Mouse (Mus musculus) right cerebral cortex, postnatal 10 days (tissue): ENCODE measurements around the gene Cdt1.
"Not testable (repeated sequence)": the region's sequence is repeated elsewhere in the genome, so short reads cannot be mapped to it uniquely, and the experiment has no call there.

Source experiments
- DNase-seq, 2 experiments: peaks; one replicate each; pipeline ENCODE4 v3.0.0; 2021; ENCODE audit warnings: low spot score in 2 of 2

The Cdt1 gene

DNA sequence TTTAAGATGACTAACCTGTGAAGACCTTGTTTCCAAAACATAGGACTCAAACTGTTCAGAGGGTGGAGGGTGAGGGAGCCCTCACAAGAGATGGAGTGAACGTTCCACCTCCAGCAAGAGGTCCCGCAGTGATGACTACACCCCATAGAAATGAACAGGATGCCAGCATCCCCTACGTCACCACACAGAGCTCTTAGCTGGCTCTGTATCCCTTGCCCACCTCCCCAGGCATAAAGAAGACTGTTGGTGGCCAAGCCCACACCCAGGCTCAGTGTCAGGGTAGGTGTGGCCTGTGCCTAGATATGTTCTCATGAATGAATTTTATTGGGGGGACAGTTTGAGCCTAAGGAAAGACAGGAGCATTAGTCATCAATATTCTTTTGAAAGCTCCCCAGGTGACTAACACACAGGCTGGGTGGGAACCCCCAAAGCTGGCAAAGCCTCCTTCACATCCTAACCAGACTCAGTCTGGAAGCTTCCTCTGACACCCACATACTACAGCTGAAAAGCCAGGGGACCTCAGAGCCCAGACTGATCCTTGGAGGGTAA, 18.9 kb upstream of the Cdt1 start:
- no peak for DNase-seq

DNA sequence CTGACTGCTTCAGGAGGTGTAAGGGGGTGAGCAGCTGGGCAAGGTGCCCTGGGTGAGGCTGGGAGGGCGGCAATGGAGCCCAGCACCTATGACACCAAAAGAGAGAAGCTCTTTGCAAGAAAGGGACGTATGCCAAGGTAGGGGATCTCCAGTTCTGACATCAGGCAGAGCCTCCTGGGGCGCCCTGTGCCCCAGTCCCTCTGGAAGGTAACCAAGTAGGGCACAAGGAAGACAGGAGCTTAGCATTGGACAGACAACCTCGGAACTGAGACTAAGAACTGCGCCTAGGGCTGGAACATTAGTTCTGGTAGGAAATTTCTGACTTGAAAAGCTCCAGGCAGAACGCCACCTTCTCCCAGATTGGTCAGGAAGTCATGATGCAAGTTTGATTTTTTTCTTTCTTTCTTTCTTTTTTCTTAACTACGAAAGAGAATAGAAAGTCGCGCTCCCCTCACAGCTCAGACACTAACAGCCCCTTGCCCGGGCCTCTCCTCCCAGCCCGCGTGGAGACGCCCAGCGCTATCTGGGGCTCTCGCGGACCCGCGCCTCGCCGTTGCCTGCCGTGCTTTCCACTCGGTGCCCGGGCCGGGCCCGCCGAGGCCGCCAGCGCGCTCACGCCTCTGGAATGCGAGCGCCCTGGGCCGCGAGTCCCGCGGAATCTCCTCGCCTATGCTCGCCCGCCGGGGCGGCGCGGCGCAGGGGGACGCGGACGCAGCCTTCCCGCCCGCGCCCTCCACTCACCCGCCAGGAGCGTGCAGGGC, 17.4 kb upstream of the Cdt1 start:
- DNase-seq = peak in 1 of 2 experiments; percentile 42

DNA sequence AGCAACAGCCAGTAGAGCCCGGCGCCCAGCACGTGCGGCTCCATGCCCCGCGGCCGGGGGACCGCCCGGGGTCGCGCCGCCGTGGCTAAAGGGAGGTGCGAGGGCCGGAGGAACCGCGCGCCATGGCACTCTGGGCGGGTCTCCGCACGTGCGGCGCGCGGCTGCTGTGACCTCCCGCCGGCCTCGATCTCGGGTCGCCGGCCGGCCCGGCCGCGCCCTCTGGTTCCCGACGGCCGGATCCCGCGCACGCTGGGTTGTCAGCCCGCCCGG, 16.9 kb upstream of the Cdt1 start:
- no peak for DNase-seq

DNA sequence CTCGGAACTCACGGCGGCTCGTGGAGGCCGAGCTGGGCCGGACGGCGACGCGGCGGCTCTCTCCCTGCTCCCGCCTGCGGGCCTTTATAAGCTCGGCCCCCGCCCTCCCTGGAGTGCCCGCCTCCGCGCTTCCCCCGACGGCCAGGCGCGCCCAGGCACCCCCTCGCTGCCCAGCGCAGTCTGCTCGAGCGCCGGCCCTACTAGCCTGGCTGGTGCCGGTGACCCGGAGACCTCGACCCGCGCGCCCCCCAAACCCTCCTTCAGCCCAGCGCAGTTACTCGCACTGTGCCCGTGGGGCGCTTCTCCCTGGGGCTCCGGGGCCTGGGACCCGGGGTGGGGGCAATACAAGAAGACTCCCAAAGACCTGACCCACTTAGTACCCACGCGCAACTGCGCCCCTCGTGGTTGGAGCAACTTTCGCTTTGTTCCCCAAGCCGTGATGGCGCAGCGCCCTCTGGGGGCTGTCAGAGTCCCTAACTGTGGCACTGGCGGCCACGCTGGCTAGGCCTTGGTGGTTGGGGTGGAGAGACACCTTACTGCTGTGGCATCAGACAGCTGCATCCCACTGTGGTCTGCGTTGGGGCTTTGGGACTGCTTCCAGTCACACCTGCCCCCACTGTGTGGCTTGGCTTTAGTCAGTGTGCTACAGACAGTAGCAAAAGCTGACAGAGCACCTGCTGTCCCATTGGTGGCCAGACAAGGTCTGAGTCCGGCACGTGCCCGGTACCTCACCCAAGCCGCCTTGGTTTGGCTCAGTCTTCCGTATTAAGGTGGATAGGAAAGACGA, 16.4 kb upstream of the Cdt1 start, which contains the start of gene Piezo1:
Gene Piezo1, minus strand, starts transcription at position 65 of the 787 bp plus-strand sequence.
- peak; percentile 79 to 87 for DNase-seq

DNA sequence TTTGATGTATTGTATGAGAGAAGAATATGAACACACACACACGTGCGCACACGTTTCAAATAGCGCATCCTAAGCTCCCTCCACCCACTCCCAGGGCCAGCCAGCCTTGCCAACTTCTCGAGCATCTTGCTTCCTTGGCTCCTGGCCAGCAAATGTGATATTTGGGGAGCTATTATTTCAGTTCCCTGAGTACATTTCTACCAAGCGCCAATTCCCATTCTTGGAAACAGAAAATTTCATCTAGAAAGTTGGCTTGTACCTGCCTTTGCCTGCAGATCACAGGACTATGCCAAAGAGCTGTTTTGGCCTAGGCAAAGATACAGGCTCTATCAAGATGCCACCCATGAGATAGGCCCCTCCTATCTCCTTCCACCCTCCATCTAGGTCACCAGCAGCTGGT, 13.0 kb upstream of the Cdt1 start:
- peak; percentile 89 to 90 for DNase-seq

DNA sequence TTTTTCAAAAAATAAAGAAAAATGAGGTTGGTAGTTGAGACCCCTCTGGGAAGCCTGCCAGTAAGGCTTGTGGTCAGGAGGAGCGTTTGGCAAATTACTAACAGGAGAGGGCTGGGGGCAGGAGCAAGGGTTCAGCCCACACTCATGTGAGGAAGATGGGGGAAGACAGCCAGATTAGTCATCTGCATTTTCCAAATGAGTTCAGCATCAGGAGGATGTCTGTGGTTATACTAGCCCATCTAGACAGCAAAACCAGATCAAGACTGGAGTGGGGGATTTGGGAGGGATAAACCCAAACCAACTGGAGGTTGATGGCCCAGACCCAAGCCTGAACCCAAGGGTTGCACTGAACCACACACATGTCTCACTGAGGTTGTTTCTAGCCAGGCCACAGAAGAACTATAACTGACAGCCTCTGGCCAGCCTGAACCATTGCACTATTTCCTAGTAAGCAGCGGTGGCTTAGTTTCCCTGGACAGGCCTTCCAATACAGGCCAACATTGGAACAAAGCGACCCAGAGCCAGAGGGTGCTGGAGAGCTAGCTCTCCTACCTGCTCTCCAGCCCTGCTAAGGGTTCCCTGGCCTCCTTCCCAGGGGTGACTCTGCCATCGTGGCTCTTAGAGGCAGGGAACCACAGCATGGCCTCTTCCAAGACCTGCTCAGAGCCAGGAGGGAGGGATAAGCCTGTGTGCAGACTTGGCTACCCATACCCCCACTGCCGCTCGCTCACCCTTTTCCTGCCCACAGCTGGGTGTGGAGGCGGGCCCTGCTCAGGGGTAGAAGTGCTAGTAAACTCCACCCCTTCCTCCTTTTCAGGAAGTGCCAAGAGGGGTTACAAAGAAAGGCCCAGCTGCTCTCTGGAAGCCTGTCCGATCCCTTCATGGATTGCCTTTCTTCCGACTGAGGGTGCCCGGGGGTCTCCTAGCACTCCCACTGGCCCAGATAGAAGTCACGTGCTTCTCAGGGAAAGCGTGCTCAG, 11.5 kb upstream of the Cdt1 start:
- peak in 1 of 2 experiments; percentile 55 for DNase-seq

DNA sequence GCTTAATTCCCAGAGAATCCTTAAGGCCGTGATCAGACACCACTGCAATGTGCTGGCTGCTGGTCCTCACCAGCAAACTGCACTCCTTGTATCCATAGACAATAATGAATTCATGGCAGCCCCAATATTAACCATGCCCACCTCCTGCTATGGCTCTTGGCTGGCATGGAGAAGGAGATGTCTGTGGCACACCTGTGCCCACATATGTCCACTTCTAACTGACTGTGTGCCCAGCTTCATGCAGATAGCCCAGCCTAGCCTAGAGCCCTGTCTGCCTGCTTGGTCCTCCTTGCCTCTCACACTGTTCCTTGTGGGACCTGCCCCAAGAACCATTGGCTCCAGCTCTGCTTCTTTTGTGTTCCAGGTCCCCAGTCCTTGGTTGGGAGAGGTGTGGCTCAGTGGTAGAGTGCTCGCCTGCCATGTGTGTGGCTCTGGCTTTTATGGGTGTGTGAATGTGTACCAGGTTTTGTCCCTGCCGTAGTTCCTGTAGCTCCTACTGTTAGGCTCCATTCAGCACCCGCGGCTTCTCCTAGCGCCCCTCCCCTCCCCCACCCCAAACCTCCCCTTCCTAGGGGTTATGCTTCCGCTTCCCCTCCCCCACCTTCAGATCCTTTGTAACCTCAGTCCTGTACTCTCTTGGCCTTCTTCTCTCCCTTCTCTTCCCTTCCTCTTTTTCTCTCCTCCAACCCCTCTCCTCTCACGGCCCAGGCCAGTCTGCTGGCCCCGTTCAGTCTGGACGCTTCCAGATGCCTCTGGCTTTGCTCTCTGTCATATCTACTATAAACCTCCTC, 10.4 kb upstream of the Cdt1 start:
- DNase-seq = no peak

DNA sequence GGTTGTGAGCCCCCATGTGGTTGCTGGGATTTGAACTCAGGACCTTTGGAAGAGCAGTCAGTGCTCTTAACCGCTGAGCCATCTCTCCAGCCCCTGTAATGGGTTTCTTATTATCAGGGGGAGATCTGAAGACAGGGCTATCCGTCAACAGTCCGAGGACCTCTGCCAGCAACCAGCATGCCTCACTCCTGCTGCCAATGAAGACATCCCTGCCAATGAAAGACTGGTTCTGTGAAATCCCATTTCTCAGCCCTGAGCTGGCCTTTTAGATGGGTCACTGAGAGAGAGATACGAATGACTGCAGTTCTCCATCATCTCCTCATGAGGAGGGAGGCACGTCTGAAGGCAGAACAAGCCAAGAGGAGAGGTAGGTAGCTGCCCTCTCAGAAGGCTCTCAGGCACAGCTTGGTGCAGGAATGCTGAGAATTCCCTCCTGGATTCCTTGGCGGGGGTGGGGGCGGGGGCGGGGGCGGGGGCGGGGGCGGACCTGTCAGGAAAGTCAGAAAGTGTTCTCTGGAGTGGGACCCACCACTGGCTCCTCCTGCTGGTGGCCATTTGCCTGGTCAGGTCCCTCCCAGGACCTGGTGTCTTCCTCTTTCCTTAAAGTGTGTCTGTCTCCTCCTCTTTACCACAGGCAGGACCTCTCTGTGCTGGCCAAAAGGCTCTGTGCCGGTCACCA, 9.0 kb upstream of the Cdt1 start:
- no peak for DNase-seq

DNA sequence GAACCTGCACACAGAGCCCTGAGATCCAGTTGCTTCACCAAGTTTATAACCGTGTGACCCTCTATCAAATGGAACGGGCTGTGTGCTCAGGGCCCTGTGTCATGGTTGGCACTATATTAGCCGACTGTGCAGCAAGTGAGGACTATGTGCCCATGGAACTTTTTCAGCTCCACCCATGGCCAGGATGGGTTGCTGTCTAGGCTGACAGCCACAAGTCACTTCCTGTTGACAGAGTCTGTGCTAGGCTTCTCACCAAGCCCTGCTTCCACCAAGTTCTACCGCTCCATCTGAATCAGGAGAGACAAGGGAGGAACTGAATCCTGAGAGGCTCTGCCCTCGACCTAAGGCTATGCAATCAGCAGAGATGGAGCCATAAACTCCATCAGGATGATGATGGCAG, 6.6 kb upstream of the Cdt1 start:
- DNase-seq = peak in 1 of 2 experiments; percentile 52

DNA sequence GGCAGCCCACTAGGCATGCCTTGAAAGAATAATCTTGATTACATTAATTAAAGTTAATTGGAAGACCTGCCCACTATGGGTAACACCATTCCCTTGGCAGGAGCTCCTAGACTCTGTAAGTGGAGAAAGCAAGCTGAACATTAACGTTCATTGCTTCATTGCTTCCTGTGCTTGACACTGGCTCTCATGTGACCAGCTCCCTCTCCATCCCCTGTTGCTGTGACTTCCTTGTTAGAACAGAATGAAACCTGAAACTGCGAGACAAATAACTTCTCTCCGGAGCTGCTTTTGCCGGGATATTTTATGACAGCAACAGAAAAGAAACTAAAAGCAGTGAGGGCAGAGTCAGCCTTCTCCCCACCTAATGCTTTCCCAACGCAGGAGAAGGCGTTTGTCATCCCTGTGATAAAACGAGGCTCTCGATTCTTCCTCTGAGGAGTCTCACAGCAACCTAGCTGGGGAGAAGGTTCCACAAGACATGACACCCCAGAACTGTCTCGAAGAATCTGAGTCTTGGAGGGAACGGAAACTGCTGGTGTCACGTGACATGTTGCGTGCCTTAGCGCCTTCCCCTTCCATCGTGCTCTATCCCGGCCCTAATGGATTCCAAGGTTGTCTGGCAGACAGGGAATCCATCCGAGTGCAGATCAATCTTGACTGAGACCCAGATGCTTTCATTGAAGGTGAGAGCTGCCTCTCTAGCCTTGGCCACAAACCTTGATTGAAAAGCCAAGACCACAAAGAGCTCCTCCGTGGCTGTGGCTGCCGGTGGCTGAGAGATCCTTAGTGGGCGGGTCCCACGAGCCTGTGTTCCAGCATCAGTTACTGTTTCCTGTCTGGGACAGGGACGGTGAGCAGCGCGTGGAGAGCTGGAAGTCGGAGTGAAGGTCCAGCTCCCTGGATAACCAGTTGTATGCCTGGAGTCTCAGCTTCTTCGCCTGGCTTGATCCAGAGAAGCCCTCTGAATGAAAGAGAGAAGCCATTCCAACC, 3.2 kb upstream of the Cdt1 start:
- DNase-seq = no peak

DNA sequence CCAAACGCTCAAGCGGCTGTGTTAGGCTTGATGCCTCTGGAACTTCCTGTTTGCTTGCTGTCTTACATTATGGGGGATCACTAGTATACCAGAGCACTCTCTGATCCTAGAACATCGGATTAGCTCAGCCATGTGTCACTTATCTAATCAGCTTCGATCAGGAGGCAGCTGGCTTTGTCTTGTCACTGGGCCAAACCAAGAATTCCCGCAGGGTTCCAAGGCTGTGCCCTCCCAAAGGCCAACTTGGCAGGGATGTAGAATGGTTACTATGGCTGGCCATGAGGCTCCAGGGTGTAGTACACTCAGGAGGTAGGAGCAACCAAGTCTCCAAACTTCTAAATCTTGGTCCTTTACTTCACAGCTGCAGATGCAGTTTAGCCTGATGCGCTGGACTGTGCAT, 1.0 kb upstream of the Cdt1 start:
- DNase-seq = peak in 1 of 2 experiments; percentile 43

DNA sequence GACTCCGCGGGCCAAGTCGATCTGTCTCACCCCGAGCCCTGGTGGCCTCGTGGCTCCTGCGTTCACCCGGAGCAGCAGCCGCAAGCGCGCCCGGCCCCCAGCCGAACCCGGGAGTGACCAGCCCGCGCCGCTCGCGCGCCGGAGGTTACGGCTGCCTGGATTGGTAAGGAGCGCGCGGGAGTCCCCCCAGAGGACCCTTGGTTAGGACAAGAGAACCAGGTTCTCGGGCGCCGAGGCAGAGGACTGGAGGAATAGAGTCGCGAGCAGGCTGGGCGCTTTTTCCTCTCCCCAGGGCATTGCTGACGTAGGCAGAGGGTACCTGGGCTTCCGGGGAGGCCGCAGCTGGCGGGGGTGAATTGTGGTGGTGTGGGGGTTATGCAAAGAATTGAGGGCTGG, 292 bp downstream of the Cdt1 start:
- no peak for DNase-seq

DNA sequence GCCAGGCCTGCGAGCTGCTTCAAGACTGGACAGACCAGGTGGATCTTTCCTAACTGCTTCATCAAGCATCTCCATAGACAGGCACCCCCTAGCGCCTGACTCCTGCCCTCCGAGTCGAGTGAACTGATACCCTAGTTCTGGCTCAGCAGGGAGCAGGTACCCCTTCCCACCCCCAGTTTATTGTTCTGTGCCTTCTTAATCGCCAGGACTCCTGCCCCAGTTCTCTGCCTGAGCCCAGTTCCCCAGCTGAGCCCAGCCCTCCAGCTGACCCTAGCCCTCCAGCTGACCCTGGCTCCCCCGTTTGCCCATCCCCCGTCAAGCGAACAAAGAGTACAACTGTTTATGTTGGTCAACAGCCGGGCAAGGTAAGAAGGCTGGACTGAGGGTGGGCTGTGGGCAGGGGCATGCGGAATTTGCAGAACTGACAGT, 1.1 kb downstream of the Cdt1 start:
- peak in 1 of 2 experiments; percentile 40 for DNase-seq

DNA sequence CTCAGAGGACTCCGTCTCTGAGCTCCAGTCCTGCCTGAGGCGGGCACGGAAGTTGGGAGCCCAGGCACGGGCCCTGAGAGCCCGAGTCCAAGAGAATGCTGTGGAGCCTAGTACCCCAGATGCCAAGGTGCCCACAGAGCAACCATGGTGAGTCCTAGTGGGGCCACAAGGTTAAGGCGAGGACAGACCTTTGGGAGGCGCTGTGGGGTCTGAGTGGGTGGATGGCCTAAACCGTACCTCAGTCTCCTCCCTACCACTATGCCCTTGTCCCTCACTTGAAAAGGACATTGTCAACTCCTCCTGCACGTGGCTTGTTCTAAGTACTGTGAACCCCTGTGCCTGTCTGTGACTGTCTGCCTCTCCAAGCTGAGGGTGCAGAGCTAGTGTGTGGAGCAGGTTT, 1.5 kb downstream of the Cdt1 start:
- DNase-seq = no peak

DNA sequence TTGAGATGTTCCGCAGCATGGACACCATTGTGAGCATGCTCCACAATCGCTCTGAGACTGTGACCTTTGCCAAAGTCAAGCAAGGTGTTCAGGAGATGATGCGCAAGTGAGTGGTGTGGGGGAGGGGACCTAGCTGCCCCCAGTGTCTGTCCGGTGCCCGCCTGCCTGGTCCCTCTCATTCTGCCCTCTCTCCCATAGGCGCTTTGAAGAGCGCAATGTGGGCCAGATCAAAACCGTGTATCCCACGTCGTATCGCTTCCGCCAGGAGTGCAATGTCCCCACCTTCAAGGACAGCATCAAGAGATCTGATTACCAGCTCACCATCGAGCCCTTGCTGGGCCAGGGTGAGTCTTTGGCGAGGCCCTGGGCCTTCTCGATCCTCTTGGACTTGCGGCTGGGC, 2.2 kb downstream of the Cdt1 start:
- DNase-seq = no peak

DNA sequence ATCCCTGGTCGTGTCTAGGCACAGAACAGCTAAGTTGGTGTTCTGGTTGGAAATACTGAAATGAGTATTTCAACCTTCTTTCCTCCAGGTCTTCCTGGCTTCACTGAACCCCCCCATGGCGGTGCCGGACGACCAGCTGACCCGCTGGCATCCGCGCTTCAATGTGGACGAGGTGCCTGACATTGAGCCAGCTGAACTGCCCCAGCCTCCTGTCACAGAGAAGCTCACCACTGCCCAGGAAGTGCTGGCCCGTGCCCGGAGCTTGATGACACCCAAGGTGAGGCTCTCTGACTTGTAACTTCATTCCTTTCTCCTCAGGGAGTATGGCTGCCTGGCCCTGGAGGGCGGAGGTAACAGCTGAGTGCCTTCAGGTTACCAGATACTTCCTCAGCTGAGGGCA, 3.3 kb downstream of the Cdt1 start:
- DNase-seq = no peak

DNA sequence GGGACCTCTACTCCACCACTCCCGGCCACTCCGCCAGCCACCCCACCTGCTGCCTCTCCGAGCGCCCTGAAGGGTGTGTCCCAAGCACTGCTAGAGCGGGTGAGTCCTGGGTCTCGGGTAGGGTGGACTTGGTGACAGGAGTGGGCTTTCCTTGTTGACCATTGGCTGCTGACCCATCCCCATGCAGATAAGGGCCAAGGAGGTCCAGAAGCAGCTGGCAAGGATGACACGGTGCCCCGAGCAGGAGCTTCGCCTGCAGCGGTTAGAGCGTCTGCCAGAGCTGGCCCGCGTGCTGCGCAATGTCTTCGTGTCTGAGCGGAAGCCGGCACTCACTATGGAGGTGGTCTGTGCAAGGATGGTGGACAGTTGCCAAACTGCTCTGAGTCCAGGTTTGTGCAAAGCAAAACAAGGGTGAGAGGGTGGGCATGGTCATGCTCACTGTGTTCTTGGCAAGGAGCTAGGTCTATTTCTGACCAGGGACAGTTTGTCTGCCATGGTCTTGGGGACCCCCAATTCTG, 4.0 kb downstream of the Cdt1 start:
- DNase-seq = no peak

DNA sequence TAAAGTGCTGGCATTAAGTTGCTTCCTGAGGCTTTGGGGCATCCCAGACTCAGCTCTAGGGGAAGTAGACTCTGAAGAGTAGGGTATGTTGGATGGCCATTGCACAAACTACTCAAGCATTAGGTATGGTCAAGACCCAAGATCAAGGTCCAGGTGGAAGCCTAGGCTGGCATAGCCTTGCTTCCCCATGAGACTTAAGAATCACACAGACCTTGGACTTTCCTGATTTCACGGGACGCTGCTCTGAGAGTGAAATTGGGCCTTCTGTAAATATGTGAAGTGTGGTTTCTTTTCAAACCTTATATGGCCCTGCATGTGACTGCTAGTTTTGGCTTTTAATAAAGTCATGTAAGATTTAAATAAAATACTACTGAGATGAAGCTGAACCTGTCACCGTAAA, 4.9 kb downstream of the Cdt1 start:
- no peak for DNase-seq

DNA sequence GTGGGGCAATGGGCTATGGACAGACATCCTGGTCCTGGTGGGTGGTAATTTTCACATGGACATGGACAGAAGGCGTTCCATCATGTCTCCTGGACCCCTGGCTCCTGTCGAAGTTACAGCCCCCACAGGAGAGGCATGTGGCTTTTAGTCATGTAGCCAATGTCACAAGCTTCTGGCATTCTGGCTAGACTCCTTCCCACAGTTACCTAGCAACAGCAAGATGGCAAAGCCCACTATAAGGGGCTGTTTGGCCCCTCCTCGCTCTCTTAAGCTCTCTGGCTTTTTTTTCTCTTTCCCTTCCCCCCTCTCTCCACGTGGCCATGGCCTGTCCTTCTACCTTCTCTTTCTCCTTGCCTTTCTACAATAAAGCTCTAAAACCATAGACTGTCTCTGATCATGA, 5.4 kb downstream of the Cdt1 start:
- DNase-seq = not testable (repeated sequence)
